Mouse (Mus musculus) lung, postnatal 0 days (tissue): ENCODE results near the gene Cmip.

Source experiments
- CTCF ChIP-seq: IDR thresholded peaks from 2 replicates; pipeline ENCODE4 v1.5.1; 2016; ENCODE audit warnings: antibody characterized with exemption, mild to moderate bottlenecking
- EP300 ChIP-seq: IDR thresholded peaks from 2 replicates; pipeline ENCODE4 v1.6.1; 2016; ENCODE audit warnings: antibody characterized with exemption, mild to moderate bottlenecking, control low read depth

GRCm38 (mm10) chr8:117356109-117356672 is 99.3 kb downstream of the Cmip start:
- TF ChIP-seq EP300 (no peak), CTCF (no peak)
